ENCODE assay signal across 8 mouse cellular contexts in the genomic region with DNA sequence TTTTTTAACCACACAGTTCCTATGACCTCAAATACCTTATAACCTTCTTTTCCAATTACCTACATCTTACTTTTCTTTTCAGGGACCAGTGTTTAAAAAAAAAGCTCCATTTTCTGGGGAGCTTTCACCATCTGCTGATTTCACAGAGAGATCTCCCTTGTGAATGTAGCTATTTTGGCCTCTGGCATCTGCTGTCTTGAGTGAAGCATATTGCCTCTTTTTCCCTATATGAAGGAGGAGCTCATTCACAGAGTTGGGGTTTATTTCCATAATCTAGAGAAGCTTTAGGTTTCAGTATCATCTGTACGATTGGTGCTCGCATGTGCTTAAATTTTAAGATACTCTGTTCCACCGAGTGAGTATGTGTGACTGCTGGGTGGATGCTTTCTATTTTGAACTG.
"Had no signal": no experiment of that assay in that cellular context is flagged by ENCODE, and none has a peak within 500 bp of the region (broad histone marks: within the 10 kb centered on the region; RNA-seq: fewer than 3 reads in every experiment).

No protein-coding gene starts in this region.

- DNase-seq: kidney, adult 2 months; kidney, postnatal 25 days; liver; liver, embryonic 13.5 days; liver, postnatal 0 days; lung, postnatal 14 days; retina, postnatal 1 day; thymus, postnatal 4 days had no signal
